Mouse (Mus musculus) cerebellum, adult (tissue): ENCODE data around the gene Zfp184.

Experiments
- ATAC-seq: cut with Nextera tagmentation; 2 replicates; pipeline ENCODE4 v1.9.2; 2017; ENCODE audit warnings: mild to moderate bottlenecking, moderate library complexity, mixed read lengths; ENCODE audit not compliant: insufficient number of reproducible peaks, low FRiP score, low TSS enrichment

Gene Zfp184

DNA sequence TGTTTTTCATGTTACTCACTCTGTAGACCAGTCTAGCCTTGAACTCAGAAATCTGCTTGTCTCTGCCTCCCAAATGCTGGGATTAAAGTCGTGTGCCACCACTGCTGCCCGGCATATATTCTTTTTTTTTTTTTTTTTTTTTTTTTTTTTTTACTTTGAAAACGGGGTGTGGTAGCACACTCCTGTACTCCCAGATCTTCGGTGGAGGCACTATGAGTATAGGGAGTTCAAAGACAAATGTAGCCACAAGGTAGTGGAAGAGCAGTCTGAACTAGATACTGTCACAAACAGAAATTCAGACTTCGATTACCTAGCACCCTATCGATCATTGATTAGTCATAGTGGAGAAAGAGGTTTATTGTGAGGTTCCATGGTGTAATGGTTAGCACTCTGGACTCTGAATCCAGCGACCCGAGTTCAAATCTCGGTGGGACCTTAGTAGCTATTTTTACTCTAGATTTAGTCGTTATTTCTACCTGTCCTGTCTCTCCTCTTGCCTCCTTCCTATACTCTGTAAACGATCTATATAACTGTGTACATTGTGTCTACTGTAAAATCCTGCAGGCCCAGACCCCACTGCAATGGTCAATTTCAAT is 25.0 kb upstream of the Zfp184 start:
- ATAC-seq: no peak

- ATAC-seq: no peak
Measured at GRCm38 (mm10) chr13:21920681-21921233, 24.1 kb upstream of the Zfp184 start.

DNA sequence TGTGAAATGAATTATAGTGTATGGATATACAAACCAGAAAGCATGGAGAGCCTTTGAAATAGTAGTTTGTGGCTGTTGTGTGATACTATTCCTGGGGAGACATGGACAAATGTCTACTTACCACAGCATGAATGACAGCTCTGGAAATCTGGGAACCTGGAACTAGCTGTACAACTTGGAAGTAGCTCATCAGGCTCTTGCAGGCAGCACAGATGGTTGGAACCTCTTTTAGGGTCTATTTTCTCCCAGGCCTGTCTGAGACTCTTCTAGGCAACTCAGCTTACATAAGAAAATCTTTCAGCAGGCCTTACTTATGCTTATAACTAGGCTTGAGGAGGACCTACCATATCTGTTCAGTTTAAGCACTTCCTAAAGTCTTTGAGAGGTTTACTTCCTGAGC is 21.5 kb upstream of the Zfp184 start:
- no peak for ATAC-seq

GRCm38 (mm10) chr13:21924734-21925335 is 20.1 kb upstream of the Zfp184 start:
- ATAC-seq: no peak

DNA sequence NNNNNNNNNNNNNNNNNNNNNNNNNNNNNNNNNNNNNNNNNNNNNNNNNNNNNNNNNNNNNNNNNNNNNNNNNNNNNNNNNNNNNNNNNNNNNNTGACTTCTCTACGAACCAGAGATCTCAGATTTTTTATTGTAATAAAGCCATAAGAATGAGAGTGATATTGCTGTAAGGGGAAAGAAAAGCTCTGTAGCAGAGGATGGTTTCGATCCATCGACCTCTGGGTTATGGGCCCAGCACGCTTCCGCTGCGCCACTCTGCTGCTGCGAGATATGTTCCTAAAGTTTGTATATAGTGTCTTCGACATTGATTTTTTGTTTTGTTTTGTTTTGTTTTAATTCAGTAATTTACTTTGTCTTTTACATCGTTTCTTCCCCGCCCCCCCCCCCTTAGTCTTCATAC is 13.9 kb upstream of the Zfp184 start:
- no peak for ATAC-seq

- no peak for ATAC-seq
Measured at GRCm38 (mm10) chr13:21931740-21932139, 13.2 kb upstream of the Zfp184 start.

DNA sequence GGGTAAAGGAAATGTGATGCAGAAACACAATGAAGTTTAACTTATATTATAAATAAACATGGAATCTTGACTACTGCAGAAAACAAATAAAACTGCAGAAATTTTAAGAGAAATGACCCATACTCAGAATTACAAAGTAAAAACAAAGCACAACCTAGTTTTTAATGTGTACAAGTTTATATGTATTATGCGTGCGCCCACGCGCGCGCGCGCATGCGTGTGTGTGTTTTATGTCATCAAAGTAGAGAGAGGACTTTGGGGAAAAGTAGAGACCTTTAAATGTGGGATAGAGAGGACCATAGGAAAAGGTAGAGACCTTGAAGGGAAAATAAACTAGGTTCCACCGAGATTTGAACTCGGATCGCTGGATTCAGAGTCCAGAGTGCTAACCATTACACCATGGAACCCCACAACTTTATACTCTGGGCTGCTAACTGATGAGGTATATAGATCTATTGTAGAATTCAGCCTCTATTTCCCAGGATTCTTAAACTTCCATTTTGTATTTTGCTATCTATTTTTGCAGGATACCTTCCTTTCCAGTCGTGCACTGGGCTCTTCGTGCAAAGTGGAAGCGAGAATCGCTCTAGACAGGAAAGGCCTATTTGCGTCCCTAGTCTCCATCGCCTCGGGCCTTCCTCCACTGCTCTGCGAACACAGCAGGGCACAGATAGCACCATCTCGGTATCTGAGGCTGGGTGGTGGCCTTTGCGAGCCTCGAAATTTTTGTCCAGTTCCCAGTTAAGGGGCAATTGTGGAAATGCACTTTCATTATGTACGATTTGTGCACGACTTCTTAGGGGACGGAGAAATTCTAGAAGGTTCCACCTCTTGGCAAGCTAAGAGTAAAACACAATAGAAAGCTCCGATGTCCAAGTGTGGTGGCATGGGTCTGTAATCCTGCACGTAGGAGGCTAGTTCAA is 11.0 kb upstream of the Zfp184 start:
- ATAC-seq: no peak

GRCm38 (mm10) chr13:21934982-21935791 is 9.7 kb upstream of the Zfp184 start:
- no peak for ATAC-seq

- no peak for ATAC-seq
Measured at GRCm38 (mm10) chr13:21935833-21936232, 9.1 kb upstream of the Zfp184 start.

DNA sequence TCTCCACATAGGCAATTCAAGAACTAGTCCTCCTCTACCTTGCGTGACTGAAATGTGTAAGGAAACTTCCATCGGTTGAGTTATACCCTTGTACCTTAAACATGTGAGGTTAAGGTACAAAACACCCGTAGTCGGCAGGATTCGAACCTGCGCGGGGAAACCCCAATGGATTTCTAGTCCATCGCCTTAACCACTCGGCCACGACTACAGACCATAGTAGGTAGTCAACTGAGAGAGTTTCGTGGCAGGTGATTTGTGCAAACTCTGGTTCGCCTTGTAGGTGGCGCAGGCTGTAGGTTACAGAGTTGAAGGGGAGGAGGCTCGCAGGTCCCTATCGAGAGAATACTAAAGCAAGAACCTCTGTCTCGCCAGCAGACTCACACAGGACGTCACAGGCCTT is 7.9 kb upstream of the Zfp184 start:
- ATAC-seq: no peak

DNA sequence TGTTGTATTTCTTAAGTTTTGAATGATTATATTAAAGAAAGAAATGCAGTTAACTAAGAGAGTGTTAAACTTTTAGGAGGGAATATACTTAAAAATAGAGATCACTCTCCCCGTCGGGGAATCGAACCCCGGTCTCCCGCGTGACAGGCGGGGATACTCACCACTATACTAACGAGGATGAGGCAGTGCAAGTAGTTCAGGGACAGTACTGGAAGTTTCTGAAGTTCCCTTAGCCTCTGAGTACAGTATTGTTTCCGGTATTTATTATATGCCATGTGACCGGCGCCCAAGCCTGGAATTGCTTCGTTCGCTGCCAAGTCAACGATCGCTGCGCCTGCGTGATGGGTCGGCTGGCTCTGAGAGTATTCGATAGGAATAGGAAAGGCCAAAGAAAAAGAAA is 4.7 kb upstream of the Zfp184 start:
- ATAC-seq: peak; percentile 58; the same call in 1 of the 2 replicates

- ATAC-seq: no peak
Measured at GRCm38 (mm10) chr13:21940811-21941321, 4.0 kb upstream of the Zfp184 start.

DNA sequence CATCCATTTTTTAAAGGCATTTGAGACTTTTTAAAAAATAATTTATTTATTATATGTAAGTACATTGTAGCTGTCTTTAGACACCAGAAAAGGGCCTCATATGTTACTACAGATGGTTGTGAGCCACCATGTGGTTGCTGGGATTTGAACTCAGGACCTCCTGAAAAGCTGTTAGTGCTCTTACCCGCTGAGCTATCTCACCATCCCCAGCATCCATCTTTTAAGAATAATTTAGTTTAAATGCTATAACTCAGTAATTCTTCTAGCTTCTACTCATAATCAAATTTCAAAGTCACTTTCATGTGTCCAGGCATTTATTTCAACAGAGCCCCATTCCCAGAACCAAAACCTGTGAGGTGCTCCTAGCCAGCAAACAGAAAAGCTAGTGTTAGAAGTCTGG is 1.2 kb upstream of the Zfp184 start:
- no peak for ATAC-seq

- no peak for ATAC-seq
Measured at GRCm38 (mm10) chr13:21944592-21944925, 335 bp upstream of the Zfp184 start.

DNA sequence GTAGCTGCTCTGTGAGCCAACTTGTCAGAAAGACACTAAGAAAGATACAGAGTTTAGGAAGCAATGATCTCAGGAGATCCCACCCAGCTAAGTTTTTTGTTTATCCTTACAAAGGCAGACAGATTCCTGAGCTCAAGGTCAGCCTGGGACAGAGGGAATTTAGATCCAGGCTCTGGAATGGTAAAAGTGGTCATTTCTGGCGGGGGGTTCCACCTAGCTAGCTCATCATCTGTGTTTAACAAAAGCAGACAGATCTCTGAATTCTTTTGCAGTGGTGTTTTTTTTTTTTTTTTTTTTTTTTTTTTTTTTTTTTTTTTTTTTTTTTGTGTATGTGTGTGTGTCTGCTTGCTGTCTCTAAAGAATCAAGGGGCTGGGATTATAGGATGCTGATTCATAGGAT is 24.4 kb downstream of the Zfp184 start:
- ATAC-seq: no peak

DNA sequence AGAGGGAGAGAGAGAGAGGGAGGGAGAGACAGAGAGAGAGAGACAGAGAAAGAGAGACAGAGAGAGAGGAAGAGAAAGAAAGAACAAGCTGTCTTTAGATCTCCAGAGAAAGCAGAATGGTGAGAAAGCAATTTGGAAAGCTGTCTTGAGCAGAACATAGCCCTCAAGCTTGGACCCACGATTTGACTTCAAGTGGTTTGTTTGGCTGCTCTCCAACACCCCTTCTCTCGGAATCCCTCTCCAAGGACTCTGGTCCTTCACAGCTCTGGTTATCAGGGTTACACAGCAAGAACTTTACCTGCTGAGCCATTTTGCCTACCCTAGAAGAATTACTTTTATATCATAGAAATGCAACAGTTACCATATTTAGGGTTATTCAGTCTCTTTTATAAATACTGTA is 24.9 kb downstream of the Zfp184 start:
- ATAC-seq: no peak

DNA sequence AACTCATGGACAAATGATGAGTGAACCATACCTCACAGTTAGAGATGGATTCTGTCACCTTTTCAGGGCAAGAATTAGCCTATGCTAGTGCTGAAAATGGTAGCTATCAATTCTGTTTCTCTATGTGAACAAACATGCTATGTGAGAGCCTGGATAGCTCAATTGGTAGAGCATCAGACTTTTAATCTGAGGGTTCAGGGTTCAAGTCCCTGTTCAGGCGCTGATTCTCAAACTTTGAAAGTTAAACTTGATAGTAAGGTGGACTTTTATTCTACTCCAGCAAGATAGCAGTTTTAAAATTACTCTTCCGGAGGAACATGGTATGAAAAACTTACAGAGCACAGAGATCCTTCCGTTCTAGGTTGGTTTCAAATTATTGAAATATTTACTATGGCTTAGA is 26.7 kb downstream of the Zfp184 start:
- ATAC-seq: no peak

DNA sequence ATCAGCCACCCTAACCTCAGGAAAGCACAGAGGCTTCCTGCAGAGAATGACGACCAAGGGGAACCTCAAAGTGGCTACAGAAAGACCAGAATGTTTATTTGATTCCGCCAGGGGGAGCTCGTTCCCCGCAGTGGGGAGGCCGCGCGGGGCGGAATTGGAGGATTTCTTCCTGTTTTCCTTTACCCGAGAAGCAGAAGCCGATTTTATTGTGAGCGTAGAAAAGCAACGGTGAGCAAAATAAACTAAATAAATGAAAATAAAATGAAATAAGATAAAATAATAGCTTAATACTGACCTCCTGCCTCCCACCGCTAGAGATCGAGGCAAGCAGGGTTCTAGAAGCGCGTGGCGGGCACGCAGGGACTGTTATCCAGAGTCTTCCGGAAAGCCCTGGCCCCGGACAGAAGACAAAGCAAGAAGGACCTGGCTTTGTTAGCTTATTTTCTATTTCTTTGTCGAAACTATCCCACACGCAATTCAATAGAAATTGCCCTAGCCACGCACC is 29.4 kb downstream of the Zfp184 start:
- ATAC-seq: peak; percentile 83

DNA sequence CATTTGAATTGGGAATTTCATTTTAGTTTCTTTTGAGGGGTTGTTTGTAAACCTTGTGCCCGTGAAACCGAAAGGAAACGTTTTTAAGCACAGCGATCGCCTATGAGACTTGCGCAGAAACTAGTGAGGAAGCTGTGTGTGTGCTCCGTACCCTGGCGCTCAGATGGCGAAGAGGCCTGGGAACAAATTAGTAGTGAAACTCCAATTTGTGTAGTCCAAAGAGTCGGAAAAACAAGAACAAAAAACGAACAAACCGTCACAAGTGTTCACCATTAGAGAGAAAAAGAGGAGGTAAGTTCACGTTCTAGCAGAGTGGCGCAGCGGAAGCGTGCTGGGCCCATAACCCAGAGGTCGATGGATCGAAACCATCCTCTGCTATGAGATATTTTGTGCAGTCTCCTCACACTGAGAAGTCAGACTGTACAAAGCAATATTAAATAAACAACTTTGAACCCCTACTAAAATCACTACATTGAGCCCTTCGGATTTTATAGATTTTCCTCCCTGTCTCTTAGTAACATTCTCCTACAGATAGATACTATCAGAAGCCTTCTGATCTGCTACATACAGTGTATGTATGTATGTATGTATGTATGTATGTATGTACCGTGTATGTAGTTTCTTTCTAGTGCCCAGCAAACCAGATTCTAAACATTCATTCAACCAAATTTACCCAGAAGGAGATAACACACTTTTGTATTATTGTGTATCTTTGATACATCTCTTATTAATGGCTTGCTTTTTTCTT is 30.0 kb downstream of the Zfp184 start:
- peak; percentile 80 for ATAC-seq
